Mouse (Mus musculus): ENCODE results near the gene Exoc5. TPM values are rescaled to one million over a fixed set of nuclear protein-coding genes. Genes with fewer than 3 reads are reported as not detected.

Gene Exoc5
- polyA plus RNA-seq, 1 experiment, result 13.8 TPM

DNA sequence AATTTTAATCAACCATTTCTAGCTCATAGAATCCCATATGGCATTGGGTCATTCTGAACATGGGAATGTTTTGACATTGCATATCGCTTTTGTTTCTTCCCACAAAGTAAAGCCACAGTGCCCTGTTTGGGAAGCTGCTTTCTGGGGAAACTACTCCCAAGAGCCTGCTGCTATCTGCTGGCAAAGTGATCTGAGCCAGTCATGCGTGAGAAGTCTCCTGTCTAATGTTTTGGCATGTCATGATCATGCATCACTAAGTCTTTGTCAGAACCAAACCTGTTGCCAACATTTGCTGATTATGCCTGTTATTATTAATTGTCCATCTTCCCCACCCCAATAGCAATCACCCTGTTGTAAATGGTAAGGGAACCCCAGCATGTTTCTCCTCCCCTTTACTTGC, 94.9 kb downstream of the Exoc5 start:
- Histone ChIP-seq H3K4me3 (ENCODE audit: control insufficient read depth, insufficient read depth, low read length) (no peak overlapping the region), H3K27me3 (ENCODE audit: control insufficient read depth, insufficient read depth, low read length) (no peaks in the 10 kb centered on the region), H3K4me1 (replicated peaks; ENCODE audit: control insufficient read depth, insufficient read depth, low read length) (no peaks in the 10 kb centered on the region), H3K27ac (ENCODE audit: control insufficient read depth, insufficient read depth, low read length) (no peak overlapping the region), H3K36me3 (ENCODE audit: control insufficient read depth, insufficient read depth, low read length) (no peaks in the 10 kb centered on the region)
- no peak for DNase-seq
- TF ChIP-seq POLR2A (IDR thresholded peaks at IDR 0.05; ENCODE audit: control insufficient read depth, extremely low read depth, insufficient read depth, low read length, poor library complexity) (no peak), CTCF (IDR thresholded peaks at IDR 0.05; ENCODE audit: borderline replicate concordance, control insufficient read depth, extremely low read depth, insufficient read depth, low read length, poor library complexity) (no peak)
- WGBS, result 92% methylated on average over 2 of the region's 2 CpGs

DNA sequence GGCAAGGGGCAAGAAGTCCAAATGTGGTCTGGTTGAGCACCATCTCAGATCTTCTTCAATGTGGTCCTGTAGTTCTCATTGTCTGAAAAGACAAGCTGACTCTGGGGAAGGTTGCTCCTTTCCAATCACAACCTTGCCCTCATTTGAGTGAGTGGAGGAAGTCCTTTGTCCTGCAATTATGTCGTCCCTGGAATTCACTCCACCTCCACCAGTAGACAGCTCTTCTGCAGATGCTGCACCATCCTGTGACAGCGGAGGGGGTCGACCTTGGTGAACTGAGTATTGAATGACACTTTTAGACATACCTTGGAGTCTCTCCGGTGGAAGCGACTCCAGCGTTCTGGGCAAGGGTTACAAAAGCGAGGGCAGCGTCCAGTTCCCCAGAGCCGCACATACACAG, 97.8 kb downstream of the Exoc5 start:
- 90% methylated on average over 9 of the region's 9 CpGs for WGBS
- no peak overlapping the region for H3K27ac ChIP-seq (ENCODE audit: control insufficient read depth, insufficient read depth, low read length)
- H3K27me3 ChIP-seq (ENCODE audit: control insufficient read depth, insufficient read depth, low read length), result no peaks in the 10 kb centered on the region
- DNase-seq, result no peak
- no peaks in the 10 kb centered on the region for H3K36me3 ChIP-seq (ENCODE audit: control insufficient read depth, insufficient read depth, low read length)
- H3K4me3 ChIP-seq (ENCODE audit: control insufficient read depth, insufficient read depth, low read length), result no peak overlapping the region
- TF ChIP-seq CTCF (IDR thresholded peaks at IDR 0.05; ENCODE audit: borderline replicate concordance, control insufficient read depth, extremely low read depth, insufficient read depth, low read length, poor library complexity), result no peak
- no peaks in the 10 kb centered on the region for H3K4me1 ChIP-seq (replicated peaks; ENCODE audit: control insufficient read depth, insufficient read depth, low read length)

Other genes with a start within 250 kb of the Exoc5 start
- 18.8 and 23.7 TPM in 2 replicates for gene Ap5m1, start 556 bp downstream of the Exoc5 start, polyA plus RNA-seq (2012; rRNA removed)
- 9.3 and 11.1 TPM in 2 replicates for gene Naa30, start 105.6 kb upstream of the Exoc5 start, polyA plus RNA-seq (2012; rRNA removed)
- not detected in 2 replicates for gene ccdc198, start 178.8 kb upstream of the Exoc5 start, polyA plus RNA-seq (2012; rRNA removed)